Mouse (Mus musculus) cerebellum, adult 2 months (tissue): ENCODE data around the gene Cep104.

Experiments used
- CTCF ChIP-seq: fragments of 200-500 bp; IDR thresholded peaks from 2 replicates; pipeline ENCODE4 v1.5.1; 2011; ENCODE audit warnings: low read depth, mild to moderate bottlenecking, control low read depth, low read length, moderate library complexity, borderline replicate concordance; ENCODE audit not compliant: insufficient read depth
- POLR2A ChIP-seq: fragments of 200-500 bp; IDR thresholded peaks from 2 replicates; pipeline ENCODE4 v1.6.1; 2011; ENCODE audit warnings: low read length, control low read depth, borderline replicate concordance; ENCODE audit not compliant: insufficient read depth

- no peak for TF ChIP-seq CTCF
- no peak for TF ChIP-seq POLR2A
These were observed 24.6 kb upstream of the Cep104 start for GRCm38 (mm10) chr4:153950372-153950771.
